Mouse (Mus musculus): ENCODE results near the gene Rgs6.

- no peak for TF ChIP-seq POLR2A (IDR thresholded peaks at IDR 0.05; ENCODE audit: borderline replicate concordance, low read depth, low read length)
- no peak for TF ChIP-seq CTCF (IDR thresholded peaks at IDR 0.05; ENCODE audit: low read depth, low read length)
Observed at GRCm38 (mm10) chr12:83210735-83211134, 622.6 kb downstream of the Rgs6 start.

All from bone marrow macrophage, adult 2 months (primary cell).